In the genomic region with DNA sequence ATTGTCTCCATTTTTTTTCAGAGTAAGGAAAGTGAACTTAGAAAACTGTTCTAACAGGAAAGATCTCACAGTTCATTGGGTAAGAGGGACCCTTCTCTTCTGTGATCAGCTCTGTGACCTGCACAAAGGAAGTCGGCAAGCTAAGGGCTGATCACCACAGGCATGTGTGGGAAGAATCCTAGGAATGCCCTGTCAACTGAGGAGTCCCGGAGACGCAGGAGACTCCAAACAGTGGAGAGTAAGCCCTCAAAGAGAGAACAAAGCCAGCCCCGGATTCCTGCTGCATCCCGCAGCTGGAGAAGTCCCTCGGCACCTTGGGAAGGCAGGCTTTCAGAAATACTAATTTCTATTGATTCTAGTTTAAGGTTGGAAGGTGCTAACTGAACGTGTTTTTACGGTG, we compare ENCODE assay signal across 9 mouse cellular contexts. TPM values are rescaled to one million over a fixed set of nuclear protein-coding genes. Genes with fewer than 3 reads are reported as not detected.
A peak's percentile ranks its signal among the peaks of the same experiment; 100 is the strongest.
DNase-seq lines count a peak whose midpoint lies in the region; ATAC-seq and TF ChIP-seq lines count a peak whose summit lies in the region.
"Had no signal": no experiment of that assay in that cellular context is flagged by ENCODE, and none has a peak within 500 bp of the region (broad histone marks: within the 10 kb centered on the region; RNA-seq: fewer than 3 reads in every experiment).

No protein-coding gene starts in this region.

- H3K27ac ChIP-seq in ES-E14 (ENCODE audit: insufficient read depth, low read depth, low read length, poor library complexity, severe bottlenecking), result peak overlapping the region; percentile 48; the same call in 1 of the 2 replicates
- H3K27ac ChIP-seq in forebrain, embryonic 12.5 days, result peak overlapping the region; percentile 87
- H3K27ac ChIP-seq in kidney, adult 2 months (ENCODE audit: insufficient read depth, low read depth, low read length), result peak overlapping the region; percentile 20; the same call in 1 of the 2 replicates

- no peaks in the 10 kb centered on the region; the same call in 1 of the 2 replicates for H3K36me3 ChIP-seq in ES-E14 (ENCODE audit: control insufficient read depth, insufficient read depth, low read length, poor library complexity, severe bottlenecking)
- peaks cover 40% of the 10 kb centered on the region for H3K36me3 ChIP-seq in forebrain, embryonic 12.5 days (replicated peaks)
- H3K36me3 ChIP-seq in kidney, adult 2 months (ENCODE audit: control insufficient read depth, insufficient read depth, low read length), result peaks cover under 1% of the 10 kb centered on the region; the same call in 1 of the 2 replicates

- peak overlapping the region; percentile 15 to 20 for H3K4me3 ChIP-seq in ES-E14 (ENCODE audit: insufficient read depth in 1 of 2, low read depth in 1 of 2, low read length in 2 of 2, poor library complexity in 1 of 2, severe bottlenecking in 1 of 2)
- H3K4me3 ChIP-seq in forebrain, embryonic 12.5 days (replicated peaks), result peak overlapping the region; percentile 23
- H3K4me3 ChIP-seq in kidney, adult 2 months (ENCODE audit: insufficient read depth, low read depth, low read length), result no peak overlapping the region
- H3K4me3 ChIP-seq: megakaryocyte, embryonic 14.5 days had no signal

- peak; percentile 64; the same call in 1 of the 2 replicates for ATAC-seq in forebrain, embryonic 12.5 days (ENCODE audit: low FRiP score)
- no peak for ATAC-seq in granulocyte monocyte progenitor cell, adult 5-6 weeks (replicated peaks; ENCODE audit: poor library complexity, severe bottlenecking)

- DNase-seq in ES-E14 (ENCODE audit: low read depth, low spot score) (peak; percentile 71), adipocyte (ENCODE audit: low spot score) (no peak)
- peak; percentile 38 for DNase-seq in kidney, adult 2 months
- peak; percentile 27 for DNase-seq in lung, postnatal 25 days (ENCODE audit: low spot score)
- DNase-seq in cerebellum, adult 8-10 months, result no peak
- no peak for DNase-seq in layer of hippocampus, postnatal 14 days (ENCODE audit: low spot score in 2 of 2)

- peak overlapping the region; percentile 70 for H3K4me2 ChIP-seq in forebrain, embryonic 12.5 days

- no peak for TF ChIP-seq POLR2A in kidney, adult 2 months (IDR thresholded peaks at IDR 0.05; ENCODE audit: low read depth, low read length)

- WGBS in forebrain, embryonic 12.5 days, result under 1% methylated on average over 8 of the region's 8 CpGs
- 11% methylated on average over 8 of the region's 8 CpGs for WGBS in kidney, adult 2 months

- peaks cover 22 to 28% of the 10 kb centered on the region in 2 experiments for H3K4me1 ChIP-seq in ES-E14 (ENCODE audit: control insufficient read depth in 2 of 2, insufficient read depth in 2 of 2, low read length in 2 of 2, poor library complexity in 1 of 2)
- H3K4me1 ChIP-seq in forebrain, embryonic 12.5 days, result peaks cover 80% of the 10 kb centered on the region
- H3K4me1 ChIP-seq in kidney, adult 2 months (ENCODE audit: control insufficient read depth, insufficient read depth, low read length), result peaks cover 38% of the 10 kb centered on the region

- no peaks in the 10 kb centered on the region for H3K9me3 ChIP-seq in ES-E14 (ENCODE audit: control insufficient read depth, insufficient read depth, low read depth, low read length)
- no peaks in the 10 kb centered on the region for H3K9me3 ChIP-seq in forebrain, embryonic 12.5 days
- H3K9me3 ChIP-seq: megakaryocyte, embryonic 14.5 days had no signal

- TF ChIP-seq CTCF in kidney, adult 2 months (conservative IDR thresholded peaks at IDR 0.05; ENCODE audit: insufficient read depth, insufficient read length, low read depth, low read length), result no peak

- H3K27me3 ChIP-seq in forebrain, embryonic 12.5 days, result no peaks in the 10 kb centered on the region
- no peaks in the 10 kb centered on the region for H3K27me3 ChIP-seq in kidney, adult 2 months (replicated peaks; ENCODE audit: control insufficient read depth, insufficient read depth, low read length)

- no peak overlapping the region for H3K9ac ChIP-seq in ES-E14 (ENCODE audit: insufficient read depth, low read depth, low read length, poor library complexity, severe bottlenecking)
- peak overlapping the region; percentile 42 for H3K9ac ChIP-seq in forebrain, embryonic 12.5 days

- in situ Hi-C loops in ES-E14 (cut with MboI; ENCODE audit: low sequenced_read_pairs in 2 of 2, unreplicated experiment in 2 of 2), result no loop called here

TF ChIP-seq in ES-E14, 5 proteins besides CTCF, POLR2A, EP300 and RAD21:
- no peak for TF ChIP-seq MAFK (IDR thresholded peaks at IDR 0.05; ENCODE audit: insufficient read depth, low read depth, low read length)
- no peak for TF ChIP-seq HCFC1 (IDR thresholded peaks at IDR 0.05; ENCODE audit: borderline replicate concordance, insufficient read depth, low read length)
- no peak for TF ChIP-seq ZNF384 (IDR thresholded peaks at IDR 0.05; ENCODE audit: low read depth, low read length)
- TF ChIP-seq CHD2 (IDR thresholded peaks at IDR 0.05; ENCODE audit: low read depth, low read length), result no peak
- no peak for TF ChIP-seq ZC3H11A (IDR thresholded peaks at IDR 0.05; ENCODE audit: borderline replicate concordance, low read depth, low read length)
TF ChIP-seq in ES-E14: peak in this region for 0.

RNA-seq across cellular contexts. Expression of gene Rnd3, which starts 8.4 kb away (rescaled TPM):
- total RNA-seq in ES-E14 (2012; rRNA removed), result 15.5 and 28.8 TPM in 2 replicates
- polyA plus RNA-seq in forebrain, embryonic 12.5 days (2016; fragmentation: Nextera tagmentation; extraction: Ambion mirVana), result 201 and 236 TPM in 2 replicates
- polyA plus RNA-seq in kidney, adult 2 months (2012; rRNA removed), result 1.8 and 3.5 TPM in 2 replicates
- total RNA-seq in granulocyte monocyte progenitor cell, adult 5-6 weeks (2014; fragmentation: Nextera tagmentation), result not detected in 2 replicates
- 0.26 and 1.9 TPM in 2 replicates for total RNA-seq in granulocyte monocyte progenitor cell, adult 5-6 weeks (2017)
- 10 to 100 TPM; 15.8 to 16.1 TPM for total RNA-seq in layer of hippocampus, postnatal 14 days (2021)

Comparison
In these comparisons a context has a peak if more than half of its experiments do, and no peak if none do; other contexts are left out.
1. DNase-seq: peak in ES-E14 (single experiment), kidney, adult 2 months (single experiment) and lung, postnatal 25 days (single experiment); none in cerebellum, adult 8-10 months (single experiment), layer of hippocampus, postnatal 14 days (0 of 2) and adipocyte (single experiment).
2. H3K27ac ChIP-seq: peak in every context shown above with its lines; median percentile 87 in forebrain, embryonic 12.5 days; 48 in ES-E14; 20 in kidney, adult 2 months.